Mouse (Mus musculus) embryonic stem cell, embryonic (primary cell): Measurements from ENCODE around the gene Mov10.
"Not testable (repeated sequence)": the region's sequence is repeated elsewhere in the genome, so short reads cannot be mapped to it uniquely, and the experiment has no call there.

Experiments
- CTCF ChIA-PET, 4 experiments: fragments of 300-600 bp in 2 of 4; fragments of 350-600 bp in 2 of 4; sonication (Branson Sonifier 250); formaldehyde crosslinking; loops; one replicate each; lab custom pipeline; 2022; ENCODE audit warnings: inconsistent platforms in 2 of 4; lab: Charles Lee
- POLR2A ChIA-PET, 4 experiments: fragments of 300-600 bp in 2 of 4; fragments of 350-600 bp in 2 of 4; sonication (Branson Sonifier 250); formaldehyde crosslinking; loops; one replicate each; lab custom pipeline; 2022; ENCODE audit warnings: antibody characterized with exemption in 4 of 4, inconsistent platforms in 1 of 4; lab: Charles Lee

Mov10 gene

DNA sequence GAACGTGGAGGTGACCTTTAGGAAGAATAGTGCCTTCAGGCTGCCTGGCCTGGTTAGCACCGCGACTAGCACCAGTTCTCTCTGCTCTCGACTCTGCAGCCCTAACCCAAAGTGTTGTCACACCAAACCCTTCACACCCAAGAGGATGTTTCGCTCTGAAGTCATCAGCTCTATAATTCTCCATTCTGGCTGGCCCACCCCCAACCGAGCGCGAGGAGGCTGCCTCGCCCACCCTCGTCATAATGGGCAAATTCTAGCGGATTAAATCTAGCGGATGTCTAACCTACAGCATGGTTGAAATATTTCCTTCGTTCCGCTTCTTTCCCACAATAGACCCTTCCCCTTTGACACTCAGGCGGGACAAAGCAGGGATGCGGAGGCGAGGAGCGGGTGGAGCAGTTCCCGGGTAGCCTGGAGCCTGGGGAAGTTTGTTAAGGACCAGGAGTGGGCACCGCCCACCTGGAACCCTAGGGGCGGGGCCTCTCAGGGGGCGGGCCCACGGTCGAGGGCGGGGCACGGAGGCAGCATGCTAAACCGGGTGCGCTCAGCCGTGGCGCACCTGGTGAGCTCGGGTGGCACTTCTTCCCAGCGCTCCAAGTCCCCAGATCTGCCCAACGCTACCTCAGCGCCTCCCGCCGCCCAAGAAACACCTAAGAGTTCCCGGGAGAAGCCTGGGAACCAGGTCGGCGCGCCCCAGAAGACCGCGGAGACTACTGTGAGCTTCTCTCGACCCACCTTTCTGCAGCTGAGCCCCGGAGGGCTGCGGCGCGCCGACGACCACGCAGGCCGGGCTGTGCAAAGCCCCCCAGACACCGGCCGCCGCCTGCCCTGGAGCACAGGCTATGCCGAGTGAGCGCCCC lies 37.6 kb downstream of the Mov10 start, which contains the start of gene Ppm1j:
Gene Ppm1j (plus strand): TSS at position 496 of the 860 bp plus-strand sequence.
- CTCF ChIA-PET, result interaction anchor here (0.5 to 4.0 kb wide), 27 partner anchors 8 to 990 kb away, joined by 3 to 37 read pairs (median 5); no protein-coding TSS in a partner anchor
- POLR2A ChIA-PET, result interaction anchor here (0.8 to 4.4 kb wide), 24 partner anchors 8 to 269 kb away, joined by 3 to 28 read pairs (median 4); partner anchors contain the start of genes Capza1 (in 2 of the 4), Lrig2 (in 1 of the 4), Slc16a1 (in 1 of the 4) and St7l (in 1 of the 4)

- ChIA-PET POLR2A (interaction anchor here (1.0 to 4.4 kb wide), 14 partner anchors 7 to 142 kb away, joined by 3 to 28 read pairs (median 6); partner anchors contain the start of genes Capza1 (in 1 of the 4), Slc16a1 (in 1 of the 4) and St7l (in 1 of the 4)), CTCF (interaction anchor here (0.6 to 4.0 kb wide), 19 partner anchors 9 to 991 kb away, joined by 3 to 37 read pairs (median 5); partner anchors contain the start of gene Capza1 (in 1 of the 4))
Measured at GRCm38 (mm10) chr3:104779949-104780348, 38.4 kb downstream of the Mov10 start.

DNA sequence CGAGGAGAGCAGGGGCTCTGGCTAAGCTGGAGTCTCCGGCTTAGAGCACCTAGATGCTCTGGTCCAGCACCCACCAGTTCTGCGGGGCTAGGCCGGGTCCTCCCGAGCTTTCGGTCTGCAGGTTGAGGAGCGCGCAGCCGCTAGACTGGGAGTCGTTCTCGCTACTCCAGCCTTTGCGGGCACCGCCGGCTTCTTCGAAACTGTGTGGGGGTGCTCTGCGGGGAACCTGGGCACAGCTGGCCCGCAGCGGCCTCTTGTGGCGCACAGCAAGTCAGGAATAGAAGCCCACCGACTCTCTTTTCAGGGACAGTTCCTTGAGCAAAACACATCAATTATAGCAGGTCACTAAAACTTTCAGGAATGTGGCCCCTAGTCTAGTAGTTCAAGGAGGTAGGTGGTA lies 41.0 kb downstream of the Mov10 start:
- ChIA-PET CTCF (interaction anchor here (0.5 to 3.3 kb wide), 32 partner anchors 9 to 312 kb away, joined by 3 to 28 read pairs (median 4); partner anchors contain the start of genes Rhoc (in 2 of the 4), Cttnbp2nl (in 1 of the 4) and Lrig2 (in 1 of the 4)), POLR2A (interaction anchor here in 2 of 4 experiments (0.7 to 2.3 kb wide), 11 partner anchors 9 to 419 kb away, joined by 3 to 11 read pairs (median 5); partner anchors contain the start of gene Rhoc (in 1 of the 2))

GRCm38 (mm10) chr3:104773301-104773700 lies 45.1 kb downstream of the Mov10 start:
- CTCF ChIA-PET, result interaction anchor here in 3 of 4 experiments (0.5 to 3.1 kb wide), 14 partner anchors 8 to 286 kb away, joined by 3 to 14 read pairs (median 4); partner anchors contain the start of genes Fam19a3 (in 1 of the 3), Lrig2 (in 1 of the 3) and Ppm1j (in 1 of the 3)

DNA sequence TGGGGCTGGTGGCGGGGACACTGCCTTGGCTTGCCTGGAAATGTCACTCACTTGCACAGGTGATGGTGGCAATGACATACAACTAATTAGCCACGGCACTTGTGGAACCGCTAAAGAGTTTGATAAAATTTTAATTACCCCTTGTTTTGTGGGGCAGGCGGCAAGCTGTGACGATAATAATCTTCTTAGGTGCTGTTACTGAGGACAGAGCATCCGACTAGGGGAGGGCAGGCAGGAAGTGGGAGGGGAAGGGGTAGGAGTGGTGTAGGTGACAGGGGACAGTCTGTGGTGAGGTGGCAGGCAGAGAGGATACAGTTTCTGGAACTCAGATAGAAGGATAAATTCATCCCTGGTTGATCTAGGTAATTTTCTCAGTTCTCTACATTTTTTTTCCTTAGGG lies 46.9 kb downstream of the Mov10 start:
- POLR2A ChIA-PET, result interaction anchor here in 1 of 4 experiments (0.6 to 5.4 kb wide), 2 partner anchors 9 to 67 kb away, joined by 3 to 28 read pairs; partner anchors contain the start of genes Fam19a3 and Ppm1j

More at GRCm38 (mm10) chr3:104773301-104773700, 45.1 kb downstream of the Mov10 start:
- POLR2A ChIA-PET, result interaction anchor here in 3 of 4 experiments (1.0 to 1.6 kb wide), 4 partner anchors 7 to 42 kb away, joined by 3 to 6 read pairs (median 4); partner anchors contain the start of gene Ppm1j (in 1 of the 3)

GRCm38 (mm10) chr3:104770918-104771317 lies 47.4 kb downstream of the Mov10 start:
- CTCF ChIA-PET, result interaction anchor here in 3 of 4 experiments (0.9 to 3.1 kb wide), 8 partner anchors 9 to 288 kb away, joined by 3 to 14 read pairs (median 4); no protein-coding TSS in a partner anchor
- POLR2A ChIA-PET, result interaction anchor here in 1 of 4 experiments (5.4 kb wide), 1 partner anchor 10 kb away, joined by 28 read pairs; the partner anchor contains the start of genes Fam19a3 and Ppm1j

More for the DNA sequence above, 46.9 kb downstream of the Mov10 start:
- CTCF ChIA-PET, result interaction anchor here in 3 of 4 experiments (0.5 to 3.1 kb wide), 9 partner anchors 8 to 288 kb away, joined by 3 to 14 read pairs (median 4); no protein-coding TSS in a partner anchor

DNA sequence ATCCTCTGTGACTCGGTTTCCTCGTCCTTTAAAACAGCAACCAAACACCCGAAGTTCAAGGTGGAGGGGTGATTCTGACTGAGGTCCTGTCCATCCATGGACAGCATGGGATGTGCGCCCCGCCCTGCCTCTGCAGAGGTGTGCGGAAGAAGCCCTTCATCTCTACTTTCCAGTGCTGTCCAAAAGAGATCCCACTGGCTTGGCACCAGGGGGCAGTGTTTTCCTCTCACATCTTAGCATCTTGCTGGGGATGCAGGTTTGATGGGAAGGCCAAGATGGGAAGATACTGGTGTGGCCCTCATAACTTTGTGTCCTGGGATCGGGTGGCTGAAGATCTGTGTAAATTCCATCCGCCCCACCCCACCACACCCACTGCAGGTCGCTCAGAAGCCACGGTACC lies 48.3 kb downstream of the Mov10 start:
- ChIA-PET CTCF (interaction anchor here (0.6 to 3.1 kb wide), 13 partner anchors 7 to 325 kb away, joined by 3 to 19 read pairs (median 4); partner anchors contain the start of gene Ppm1j (in 1 of the 4)), POLR2A (interaction anchor here in 2 of 4 experiments (0.9 to 5.4 kb wide), 3 partner anchors 11 to 289 kb away, joined by 3 to 28 read pairs (median 4); partner anchors contain the start of genes Fam19a3 (in 1 of the 2) and Ppm1j (in 1 of the 2))

DNA sequence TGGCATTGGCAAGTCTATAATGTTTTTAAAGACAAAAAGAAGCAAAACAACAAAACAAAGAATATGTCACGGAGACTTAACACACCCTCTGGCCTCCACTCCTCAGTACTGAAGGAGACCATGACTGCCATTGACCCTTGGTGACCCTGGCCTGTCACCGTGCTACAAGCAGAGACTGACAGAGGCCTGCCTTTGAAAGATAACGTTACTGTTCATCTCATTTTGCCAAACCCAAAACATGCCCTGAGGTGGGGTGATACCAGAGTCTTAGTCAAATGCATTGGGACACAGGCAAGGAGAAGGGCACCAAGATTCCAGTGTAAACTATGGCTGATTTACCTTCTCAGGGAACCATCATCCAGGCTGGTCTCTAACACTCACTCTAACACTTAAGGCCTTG lies 49.2 kb downstream of the Mov10 start:
- ChIA-PET POLR2A (interaction anchor here in 2 of 4 experiments (0.9 to 5.4 kb wide), 5 partner anchors 11 to 290 kb away, joined by 3 to 28 read pairs (median 4); partner anchors contain the start of genes Fam19a3 (in 1 of the 2) and Ppm1j (in 1 of the 2)), CTCF (interaction anchor here (0.5 to 3.1 kb wide), 15 partner anchors 8 to 290 kb away, joined by 3 to 19 read pairs (median 4); partner anchors contain the start of gene Ppm1j (in 1 of the 4))

DNA sequence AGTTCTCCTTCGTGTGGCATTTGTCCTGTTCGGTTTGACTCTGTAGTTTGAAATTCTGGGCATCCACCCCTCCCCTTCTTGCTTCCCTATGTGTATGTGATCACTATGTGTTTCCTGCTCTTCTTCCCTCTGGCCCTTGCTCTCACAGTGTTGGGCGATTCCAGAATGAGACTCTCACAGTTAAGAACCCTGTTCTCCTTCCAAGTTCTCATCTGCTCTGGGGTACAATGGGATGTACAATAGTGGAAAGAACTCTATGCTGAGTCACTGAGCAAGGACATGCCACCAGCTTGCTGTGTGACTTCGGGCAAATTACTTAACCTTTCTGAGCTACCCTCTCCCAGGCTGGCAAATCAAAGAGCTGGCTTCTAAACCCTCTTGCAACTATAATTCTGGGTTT lies 50.6 kb downstream of the Mov10 start:
- CTCF ChIA-PET, result interaction anchor here (0.6 to 3.1 kb wide), 16 partner anchors 9 to 291 kb away, joined by 3 to 19 read pairs (median 6); no protein-coding TSS in a partner anchor
- POLR2A ChIA-PET, result interaction anchor here in 1 of 4 experiments (0.6 to 5.4 kb wide), 4 partner anchors 9 to 82 kb away, joined by 3 to 28 read pairs (median 6); partner anchors contain the start of genes Fam19a3 and Ppm1j

- CTCF ChIA-PET, result interaction anchor here in 3 of 4 experiments (0.7 to 2.9 kb wide), 7 partner anchors 9 to 292 kb away, joined by 4 to 28 read pairs (median 6); no protein-coding TSS in a partner anchor
- POLR2A ChIA-PET, result no interaction called here
Measured at GRCm38 (mm10) chr3:104767141-104767540, 51.2 kb downstream of the Mov10 start.

DNA sequence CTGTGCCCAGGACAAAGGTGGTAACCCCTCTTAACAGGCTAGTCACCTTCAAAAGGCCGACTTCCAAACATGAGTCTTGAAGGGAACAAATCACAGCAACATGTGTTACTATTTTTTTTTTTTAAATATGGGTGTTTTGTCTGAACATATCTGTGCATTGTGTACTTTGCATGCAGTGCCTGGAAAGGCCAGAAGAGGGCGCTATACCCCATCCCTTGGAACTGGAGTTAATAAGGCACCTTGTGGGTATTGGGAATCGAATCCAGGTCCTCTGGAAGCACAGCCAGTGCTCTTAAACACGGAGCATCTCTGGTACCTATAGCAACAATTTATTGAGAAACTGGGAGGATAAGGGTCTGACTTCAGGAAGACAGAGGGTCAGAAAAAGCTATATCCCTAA lies 53.3 kb downstream of the Mov10 start:
- ChIA-PET CTCF (interaction anchor here (0.5 to 3.2 kb wide), 51 partner anchors 8 to 413 kb away, joined by 3 to 32 read pairs (median 4); partner anchors contain the start of genes Capza1 (in 1 of the 4), Fam19a3 (in 1 of the 4), Ppm1j (in 1 of the 4) and Rhoc (in 1 of the 4)), POLR2A (interaction anchor here in 2 of 4 experiments (0.6 to 1.0 kb wide), 3 partner anchors 12 to 288 kb away, joined by 3 read pairs; partner anchors contain the start of gene Cttnbp2nl (in 1 of the 2))

DNA sequence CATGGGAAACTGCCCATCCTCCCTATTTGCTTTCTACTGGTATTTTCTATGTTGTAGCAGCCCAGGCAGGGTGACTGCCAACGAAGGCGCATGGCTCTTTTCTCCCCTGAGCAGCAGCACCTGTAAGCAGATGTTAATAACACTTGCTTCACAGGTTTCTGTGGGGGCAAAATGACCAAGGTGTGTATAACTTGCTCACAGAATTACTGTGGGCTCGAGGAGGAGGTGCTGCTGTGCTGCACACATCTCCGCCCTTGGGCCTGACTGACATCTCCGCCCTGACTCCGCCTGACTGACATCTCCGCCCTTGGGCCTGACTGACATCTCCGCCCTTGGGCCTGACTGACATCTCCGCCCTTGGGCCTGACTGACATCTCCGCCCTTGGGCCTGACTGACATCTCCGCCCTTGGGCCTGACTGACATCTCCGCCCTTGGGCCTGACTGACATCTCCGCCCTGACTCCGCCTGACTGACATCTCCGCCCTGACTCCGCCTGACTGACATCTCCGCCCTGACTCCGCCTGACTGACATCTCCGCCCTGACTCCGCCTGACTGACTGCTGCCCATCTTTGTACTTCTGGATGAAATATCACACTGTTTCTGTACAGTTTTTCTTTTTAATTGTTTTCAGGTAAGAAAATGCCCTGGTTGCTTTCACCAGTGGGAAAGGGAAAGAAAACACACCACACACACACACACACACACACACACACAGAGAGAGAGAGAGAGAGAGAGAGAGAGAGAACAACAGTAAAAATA lies 56.1 kb downstream of the Mov10 start:
- CTCF ChIA-PET, result interaction anchor here in 3 of 4 experiments (0.6 to 1.6 kb wide), 5 partner anchors 10 to 972 kb away, joined by 3 to 10 read pairs (median 3); no protein-coding TSS in a partner anchor
- POLR2A ChIA-PET, result not testable (repeated sequence)

DNA sequence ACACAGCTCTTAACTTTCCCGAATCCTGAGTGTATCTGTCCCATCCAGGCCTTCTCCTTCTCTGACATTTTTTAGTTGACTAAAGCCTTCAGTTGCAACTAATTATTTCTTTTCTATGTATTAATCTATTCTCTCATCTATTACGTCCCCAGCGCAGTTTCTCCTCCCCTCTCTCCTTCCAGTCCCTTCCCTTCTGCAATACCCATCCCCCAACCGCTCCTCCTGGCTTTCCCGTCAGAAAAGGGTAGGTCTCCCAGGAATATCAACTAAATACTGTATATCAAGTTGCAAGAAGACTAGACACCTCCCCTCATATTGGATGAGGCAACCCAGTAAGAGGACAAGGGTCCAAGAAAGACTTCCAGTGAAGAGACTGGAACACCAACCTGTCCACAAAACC lies 59.5 kb downstream of the Mov10 start:
- POLR2A ChIA-PET, result interaction anchor here in 3 of 4 experiments (0.6 to 1.8 kb wide), 9 partner anchors 12 to 200 kb away, joined by 3 to 9 read pairs (median 4); no protein-coding TSS in a partner anchor

DNA sequence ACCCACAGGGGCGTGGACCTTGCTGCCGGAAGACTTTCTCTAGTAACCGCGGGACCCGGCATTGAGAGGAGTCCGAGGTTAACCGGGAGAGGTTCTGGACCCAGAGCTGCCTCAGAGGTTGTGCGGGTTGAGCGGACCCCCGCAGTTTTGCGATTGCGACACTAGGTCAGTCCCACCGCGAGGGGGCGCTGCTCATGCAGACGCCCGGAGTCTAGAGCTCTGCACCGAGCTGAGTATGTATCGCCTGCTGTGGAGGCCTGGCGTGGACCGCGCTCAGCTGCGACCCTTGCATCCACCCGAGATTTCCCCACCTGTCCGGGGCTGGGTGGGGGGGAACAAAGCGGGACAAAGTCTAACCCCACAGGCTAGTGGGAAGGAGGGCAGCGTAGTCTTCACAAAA lies 60.0 kb downstream of the Mov10 start:
- ChIA-PET POLR2A (interaction anchor here in 3 of 4 experiments (0.6 to 1.8 kb wide), 13 partner anchors 10 to 201 kb away, joined by 3 to 9 read pairs (median 4); partner anchors contain the start of genes Capza1 (in 1 of the 3), Ppm1j (in 1 of the 3) and St7l (in 1 of the 3)), CTCF (interaction anchor here (0.5 to 2.4 kb wide), 89 partner anchors 10 to 969 kb away, joined by 3 to 49 read pairs (median 4); partner anchors contain the start of genes Ppm1j (in 3 of the 4), Cttnbp2nl (in 2 of the 4), Fam19a3 (in 2 of the 4) and Capza1 (in 1 of the 4))

More for the DNA sequence above, 59.5 kb downstream of the Mov10 start:
- CTCF ChIA-PET, result interaction anchor here (0.5 to 2.4 kb wide), 86 partner anchors 9 to 969 kb away, joined by 3 to 49 read pairs (median 4); partner anchors contain the start of genes Ppm1j (in 3 of the 4), Cttnbp2nl (in 2 of the 4), Fam19a3 (in 2 of the 4) and Capza1 (in 1 of the 4)

DNA sequence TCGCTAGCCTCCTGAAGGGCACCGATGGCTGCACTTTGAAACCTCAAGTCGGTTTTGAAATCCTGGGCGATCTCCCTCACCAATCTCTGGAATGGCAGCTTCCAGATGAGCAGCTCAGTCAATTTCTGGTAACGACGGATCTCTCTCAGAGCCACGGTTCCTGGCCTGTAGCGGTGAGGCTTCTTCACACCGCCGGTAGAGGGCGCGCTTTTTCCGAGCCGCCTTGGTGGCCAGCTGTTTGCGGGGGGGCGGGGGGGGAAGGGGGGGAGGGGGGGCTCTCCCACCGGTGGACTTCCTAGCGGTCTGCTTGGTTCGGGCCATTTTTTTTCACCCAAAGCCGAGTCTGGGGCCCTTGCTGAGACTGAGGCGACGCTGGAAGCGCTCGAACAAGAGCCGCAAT lies 65.5 kb downstream of the Mov10 start:
- CTCF ChIA-PET, result interaction anchor here (0.6 to 4.7 kb wide), 32 partner anchors 8 to 1103 kb away, joined by 3 to 23 read pairs (median 4); partner anchors contain the start of gene Ppm1j (in 2 of the 4)
- POLR2A ChIA-PET, result interaction anchor here in 2 of 4 experiments (0.6 to 1.5 kb wide), 5 partner anchors 29 to 613 kb away, joined by 3 to 4 read pairs (median 3); partner anchors contain the start of genes Capza1 (in 1 of the 2) and St7l (in 1 of the 2)
